Mouse (Mus musculus) cortical plate, adult 2 months (tissue): Measurements from ENCODE around the gene Togaram1. TPM values are rescaled to one million over a fixed set of nuclear protein-coding genes. Genes with fewer than 3 reads are reported as not detected.
A peak's percentile ranks its signal among the peaks of the same experiment; 100 is the strongest.

ENCODE experiments used
- H3K27ac ChIP-seq: fragments of 200-500 bp; 2 replicates; pipeline ENCODE4 v1.5.1; 2012; ENCODE audit warnings: low read length, control low read depth, inconsistent platforms; ENCODE audit not compliant: insufficient read depth
- H3K4me1 ChIP-seq: fragments of 200-500 bp; 2 replicates; pipeline ENCODE4 v1.6.1; 2011; ENCODE audit warnings: low read length; ENCODE audit not compliant: control insufficient read depth, insufficient read depth
- H3K4me3 ChIP-seq: fragments of 200-500 bp; 2 replicates; pipeline ENCODE4 v1.5.1; 2011; ENCODE audit warnings: mild to moderate bottlenecking, low read length, control low read depth; ENCODE audit not compliant: insufficient read depth
- CTCF ChIP-seq: fragments of 200-500 bp; IDR thresholded peaks from 2 replicates; pipeline ENCODE4 v1.5.1; 2011; ENCODE audit warnings: mild to moderate bottlenecking, control low read depth, low read length; ENCODE audit not compliant: insufficient read depth; ENCODE audit errors: extremely low read depth
- POLR2A ChIP-seq: fragments of 200-500 bp; IDR thresholded peaks from 2 replicates; pipeline ENCODE4 v1.6.1; 2011; ENCODE audit warnings: mild to moderate bottlenecking, low read length, control low read depth; ENCODE audit not compliant: insufficient read depth; ENCODE audit errors: extremely low read depth
- polyA plus RNA-seq: library from polyadenylated mRNA; depleted of rRNA; stranded (reverse); fragments of >200 nt; gene quantifications from 2 replicates; pipeline ENCODE4 v1.2.3, GENCODE M21; 2012; rRNA removed

Togaram1 gene
- polyA plus RNA-seq, 1 experiment = 24.2 TPM

- TF ChIP-seq CTCF (no peak), POLR2A (no peak)
- H3K4me3 ChIP-seq = peak overlapping the region; percentile 93
- H3K4me1 ChIP-seq = peaks cover 4% of the 10 kb centered on the region; the same call in 1 of the 2 replicates
- H3K27ac ChIP-seq = no peak overlapping the region
These were observed 71.4 kb downstream of the Togaram1 start for GRCm38 (mm10) chr12:65036892-65037545.

- Histone ChIP-seq H3K27ac (no peak overlapping the region), H3K4me1 (peaks cover 4% of the 10 kb centered on the region; the same call in 1 of the 2 replicates), H3K4me3 (peak overlapping the region; percentile 93)
- TF ChIP-seq POLR2A (no peak), CTCF (no peak)
These were observed 71.9 kb downstream of the Togaram1 start for GRCm38 (mm10) chr12:65037546-65037937.

GRCm38 (mm10) chr12:65048799-65049198 lies 83.2 kb downstream of the Togaram1 start:
- TF ChIP-seq CTCF = no peak
- no peak for TF ChIP-seq POLR2A
- H3K4me3 ChIP-seq = no peak overlapping the region
- no peaks in the 10 kb centered on the region for H3K4me1 ChIP-seq
- H3K27ac ChIP-seq = no peak overlapping the region

GRCm38 (mm10) chr12:65058203-65058602 lies 92.6 kb downstream of the Togaram1 start:
- TF ChIP-seq POLR2A (no peak), CTCF (no peak)
- Histone ChIP-seq H3K4me3 (no peak overlapping the region), H3K4me1 (no peaks in the 10 kb centered on the region), H3K27ac (no peak overlapping the region)

DNA sequence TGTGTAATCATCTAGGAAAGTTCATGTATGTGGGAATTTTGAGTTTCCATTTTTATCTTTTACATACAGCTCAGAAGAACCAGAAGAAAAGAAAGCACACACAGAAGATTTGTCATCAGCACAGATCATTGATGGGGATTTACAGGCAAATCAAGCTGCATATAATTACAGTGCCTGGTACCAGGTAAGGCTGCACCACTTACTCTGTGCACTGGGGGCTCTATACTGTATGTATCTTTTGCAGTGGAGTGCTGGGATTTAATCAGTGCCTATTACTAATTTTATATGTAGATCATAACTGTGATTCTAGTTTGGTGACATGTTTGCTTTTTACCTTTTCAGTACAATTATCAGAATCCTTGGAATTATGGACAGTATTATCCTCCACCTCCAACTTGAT lies 95.5 kb downstream of the Togaram1 start:
- no peak for TF ChIP-seq POLR2A
- TF ChIP-seq CTCF = no peak

GRCm38 (mm10) chr12:65065241-65065640 lies 99.6 kb downstream of the Togaram1 start:
- H3K27ac ChIP-seq = no peak overlapping the region
- TF ChIP-seq CTCF = no peak
- TF ChIP-seq POLR2A = no peak
- H3K4me3 ChIP-seq = no peak overlapping the region
- peaks cover 3% of the 10 kb centered on the region; the same call in 1 of the 2 replicates for H3K4me1 ChIP-seq

More for the DNA sequence above, 95.5 kb downstream of the Togaram1 start:
- Histone ChIP-seq H3K4me3 (no peak overlapping the region), H3K27ac (no peak overlapping the region), H3K4me1 (no peaks in the 10 kb centered on the region)

GRCm38 (mm10) chr12:65066234-65066633 lies 100.6 kb downstream of the Togaram1 start:
- Histone ChIP-seq H3K4me1 (peaks cover 5% of the 10 kb centered on the region; the same call in 1 of the 2 replicates), H3K27ac (0 out of 2 replicates have a peak overlapping the region, but pooled peaks have one; percentile 29), H3K4me3 (no peak overlapping the region)
- TF ChIP-seq POLR2A = no peak
- TF ChIP-seq CTCF = no peak

- no peak overlapping the region for H3K27ac ChIP-seq
- TF ChIP-seq CTCF (no peak), POLR2A (no peak)
- H3K4me3 ChIP-seq = no peak overlapping the region
- H3K4me1 ChIP-seq = peaks cover 7% of the 10 kb centered on the region; the same call in 1 of the 2 replicates
These were observed 102.8 kb downstream of the Togaram1 start for GRCm38 (mm10) chr12:65068409-65068808.

Other genes with a start within 250 kb of the Togaram1 start
- 8.3 and 11.4 TPM in 2 replicates for gene Gm527, start 47.9 kb upstream of the Togaram1 start, polyA plus RNA-seq
- 10.6 and 11.2 TPM in 2 replicates for gene Klhl28, start 270 bp upstream of the Togaram1 start, polyA plus RNA-seq
- 39.3 and 45.6 TPM in 2 replicates for gene Prpf39, start 70.5 kb downstream of the Togaram1 start, polyA plus RNA-seq
- 244 and 271 TPM in 2 replicates for gene Fkbp3, start 108.2 kb downstream of the Togaram1 start, polyA plus RNA-seq
- gene Fancm, start 109.8 kb downstream of the Togaram1 start, polyA plus RNA-seq = 5.8 and 6.1 TPM in 2 replicates
- gene Mis18bp1, start 206.8 kb downstream of the Togaram1 start, polyA plus RNA-seq = 0.28 and 0.56 TPM in 2 replicates